Mouse (Mus musculus) heart, postnatal 0 days (tissue): ENCODE results near the gene Mmp19.

Experiments
- CTCF ChIP-seq: IDR thresholded peaks from 2 replicates; pipeline ENCODE4 v1.5.1; 2016; ENCODE audit warnings: antibody characterized with exemption, control low read depth, low read depth
- EP300 ChIP-seq: IDR thresholded peaks from 2 replicates; pipeline ENCODE4 v1.6.1; 2016; ENCODE audit warnings: antibody characterized with exemption, low read depth

GRCm38 (mm10) chr10:128795581-128795980 lies 4.9 kb downstream of the Mmp19 start:
- no peak for TF ChIP-seq CTCF
- TF ChIP-seq EP300, result no peak
